Mouse (Mus musculus) adrenal gland, postnatal 10 days (tissue): ENCODE measurements around the gene Vps26b. TPM values are rescaled to one million over a fixed set of nuclear protein-coding genes. Genes with fewer than 3 reads are reported as not detected.
A peak's percentile ranks its signal among the peaks of the same experiment; 100 is the strongest.

Experiments
- DNase-seq: peaks from one replicate; pipeline ENCODE4 v3.0.0; 2021; ENCODE audit warnings: mixed read lengths
- long read RNA-seq, 2 experiments: library from polyadenylated mRNA; stranded (forward); transcript quantifications; one replicate each; pipeline ENCODE4 v2.0.0; 2021
- total RNA-seq, 2 experiments: library from RNA; stranded (reverse); gene quantifications; 2 replicates each; pipeline ENCODE4 v1.2.3; 2021

The Vps26b gene
- total RNA-seq: 10 to 100 TPM; 32.8 to 38.7 TPM
- long read RNA-seq, experiment 1, transcript Vps26b-201 (6 exons, 3,575 nt): major isoform, 36 of 40 reads
- long read RNA-seq, experiment 1, partial matches to known transcripts: 1 of 40 reads
- long read RNA-seq, experiment 1, other reads (novel, unspliced or antisense): 3 of 40 reads
- long read RNA-seq, experiment 2, transcript Vps26b-201 (6 exons, 3,575 nt): major isoform, 13 of 16 reads
- long read RNA-seq, experiment 2, partial matches to known transcripts: 1 of 16 reads
- long read RNA-seq, experiment 2, other reads (novel, unspliced or antisense): 2 of 16 reads

GRCm38 (mm10) chr9:27029828-27030762 lies at the start of gene Vps26b, which contains the start of gene Ncapd3:
Gene Vps26b, minus strand, starts transcription at chr9:27030065.
Gene Ncapd3, plus strand, starts transcription at chr9:27030175.
- DNase-seq: peak; percentile 96

GRCm38 (mm10) chr9:27075812-27076211 lies 45.9 kb upstream of the Vps26b start:
- no peak for DNase-seq

- no peak for DNase-seq
Observed at GRCm38 (mm10) chr9:27074677-27075076, 44.8 kb upstream of the Vps26b start.

GRCm38 (mm10) chr9:27070895-27071294 lies 41.0 kb upstream of the Vps26b start:
- DNase-seq: no peak

GRCm38 (mm10) chr9:27058341-27058740 lies 28.5 kb upstream of the Vps26b start:
- DNase-seq: no peak

GRCm38 (mm10) chr9:27049492-27049891 lies 19.6 kb upstream of the Vps26b start:
- no peak for DNase-seq

- DNase-seq: no peak
Observed at GRCm38 (mm10) chr9:27043892-27044291, 14.0 kb upstream of the Vps26b start.

- DNase-seq: no peak
Observed at GRCm38 (mm10) chr9:27030763-27031100, 867 bp upstream of the Vps26b start.

GRCm38 (mm10) chr9:27029022-27029827 lies 640 bp downstream of the Vps26b start:
- peak; percentile 63 for DNase-seq

GRCm38 (mm10) chr9:27026708-27027107 lies 3.2 kb downstream of the Vps26b start:
- DNase-seq: no peak

- no peak for DNase-seq
Observed at GRCm38 (mm10) chr9:27023681-27024080, 6.2 kb downstream of the Vps26b start.

GRCm38 (mm10) chr9:27018961-27019360 lies 10.9 kb downstream of the Vps26b start:
- DNase-seq: no peak

- no peak for DNase-seq
Observed at GRCm38 (mm10) chr9:27011572-27011971, 18.3 kb downstream of the Vps26b start.

- DNase-seq: no peak
Observed at GRCm38 (mm10) chr9:27009231-27009630, 20.6 kb downstream of the Vps26b start.

GRCm38 (mm10) chr9:27006866-27007265 lies 23.0 kb downstream of the Vps26b start:
- no peak for DNase-seq

- DNase-seq: no peak
Observed at GRCm38 (mm10) chr9:27005933-27006332, 23.9 kb downstream of the Vps26b start.

- DNase-seq: no peak
Observed at GRCm38 (mm10) chr9:27005231-27005630, 24.6 kb downstream of the Vps26b start.

GRCm38 (mm10) chr9:26999461-27000395 lies 30.1 kb downstream of the Vps26b start, which contains the start of the genes Acad8 and Thyn1:
Gene Acad8, minus strand, starts transcription at chr9:26999566.
Gene Thyn1, plus strand, starts transcription at chr9:26999710.
- DNase-seq: peak; percentile 97

GRCm38 (mm10) chr9:26998669-26999460 lies 31.0 kb downstream of the Vps26b start:
- no peak for DNase-seq

- DNase-seq: peak; percentile 11
Observed at GRCm38 (mm10) chr9:26997501-26997900, 32.4 kb downstream of the Vps26b start.
